Mouse (Mus musculus) midbrain, embryonic 13.5 days (tissue): ENCODE measurements at regions not wholly inside any gene's neighbourhood (a gene's known extent, or its start where the extent isn't known, plus 50 kb on each side); places are given as distances from the start of the nearest gene placed in this dataset.

Experiments
- ATAC-seq: fragments of 200-750 bp; cut with Nextera tagmentation; 2 replicates; pipeline ENCODE4 v1.8.0; 2017; ENCODE audit warnings: mild to moderate bottlenecking, moderate TSS enrichment, moderate library complexity
- H3K27ac ChIP-seq: fragments of 300-500 bp; sonication (generic); 2 replicates; pipeline ENCODE4 v1.5.1; 2015; ENCODE audit warnings: inconsistent platforms, mild to moderate bottlenecking, moderate library complexity
- H3K27me3 ChIP-seq: fragments of 300-500 bp; sonication (generic); 2 replicates; pipeline ENCODE4 v1.6.1; 2015; ENCODE audit warnings: mild to moderate bottlenecking, inconsistent platforms
- H3K36me3 ChIP-seq: fragments of 300-500 bp; sonication (generic); 2 replicates; pipeline ENCODE4 v1.6.1; 2015; ENCODE audit warnings: mild to moderate bottlenecking, inconsistent platforms
- H3K4me1 ChIP-seq: fragments of 300-500 bp; sonication (generic); replicated peaks from 2 replicates; pipeline ENCODE4 v1.6.1; 2015; ENCODE audit warnings: inconsistent platforms
- H3K4me2 ChIP-seq: fragments of 300-500 bp; sonication (generic); replicated peaks from 2 replicates; pipeline ENCODE4 v1.6.1; 2015; ENCODE audit warnings: moderate library complexity, mild to moderate bottlenecking, inconsistent platforms
- H3K4me3 ChIP-seq: fragments of 300-500 bp; sonication (generic); replicated peaks from 2 replicates; pipeline ENCODE4 v1.5.1; 2015; ENCODE audit warnings: mild to moderate bottlenecking, inconsistent platforms
- H3K9ac ChIP-seq: fragments of 300-500 bp; sonication (generic); replicated peaks from 2 replicates; pipeline ENCODE4 v1.6.1; 2015; ENCODE audit warnings: mild to moderate bottlenecking, inconsistent platforms
- H3K9me3 ChIP-seq: fragments of 300-500 bp; sonication (generic); 2 replicates; pipeline ENCODE4 v1.6.1; 2016; ENCODE audit warnings: mild to moderate bottlenecking, inconsistent platforms
- WGBS: fragments of 180-500 bp; shearing (Covaris S2); methylation state at CpG from one replicate; pipeline ENCODE4 v1.1.7; 2015; 5-methylcytosine and 5-hydroxymethylcytosine counted together

DNA sequence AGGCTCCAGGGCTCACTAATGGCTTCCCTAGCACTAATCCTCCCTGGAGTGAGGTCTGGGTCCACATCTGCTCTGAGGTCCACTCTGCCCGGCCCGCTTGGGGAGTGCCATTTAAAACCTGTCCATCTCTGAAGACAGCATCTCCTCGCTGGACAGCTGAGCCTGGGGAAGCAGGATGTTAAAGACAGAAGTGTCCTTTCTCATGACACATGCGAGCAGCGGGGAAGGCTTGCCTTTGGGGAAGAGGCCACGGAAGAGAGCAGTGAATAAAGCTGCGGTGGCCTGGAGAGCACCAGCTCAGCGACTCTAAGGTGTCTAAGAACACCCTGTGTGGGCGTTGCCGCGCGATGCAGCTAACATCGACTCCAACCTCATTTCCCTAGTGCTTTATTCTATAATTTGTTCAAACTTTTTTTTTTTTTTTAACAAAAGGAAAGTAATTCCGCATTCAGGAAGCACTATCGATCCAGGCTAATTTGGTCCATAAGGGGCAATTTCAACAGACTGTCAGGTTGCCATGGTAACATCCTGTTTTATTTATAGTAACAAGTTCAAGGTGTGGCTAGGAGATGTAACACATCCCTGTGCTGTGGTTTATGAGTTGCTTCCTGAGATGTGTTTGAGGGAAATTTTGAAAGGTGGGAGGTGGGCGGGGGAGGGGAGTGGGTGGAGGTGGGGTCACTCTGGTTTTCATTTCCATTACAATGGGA lies 120.0 kb downstream of the Cartpt start:
- 18% methylated on average over 16 of the region's 16 CpGs for WGBS
- H3K9me3 ChIP-seq = no peaks in the 10 kb centered on the region

DNA sequence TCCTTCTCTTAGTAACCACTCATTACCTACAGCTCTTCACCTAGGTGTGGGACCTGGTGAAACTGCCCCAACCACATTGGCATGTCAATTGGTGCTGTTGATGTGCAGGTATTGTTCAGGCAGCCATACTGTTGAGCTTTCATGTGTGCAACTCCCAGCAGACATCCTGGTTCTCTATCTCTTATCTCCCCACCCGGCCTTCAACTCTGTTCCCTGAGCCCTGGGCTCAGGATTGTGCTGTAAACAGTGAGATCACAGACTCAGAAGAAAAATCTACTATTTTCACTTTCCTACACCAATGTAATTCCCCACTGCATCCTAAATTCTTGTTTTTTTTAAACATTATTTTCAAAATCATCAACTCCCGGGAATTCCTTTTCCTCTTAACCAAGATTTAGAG lies 122.1 kb downstream of the Cartpt start:
- Histone ChIP-seq H3K36me3 (no peaks in the 10 kb centered on the region), H3K9me3 (no peaks in the 10 kb centered on the region), H3K4me1 (peaks cover 24% of the 10 kb centered on the region), H3K27ac (no peak overlapping the region), H3K9ac (no peak overlapping the region), H3K4me3 (no peak overlapping the region), H3K4me2 (no peak overlapping the region), H3K27me3 (no peaks in the 10 kb centered on the region)
- no peak for ATAC-seq
- WGBS = 84% methylated on average over 2 of the region's 2 CpGs

More for the DNA sequence above, 120.0 kb downstream of the Cartpt start:
- H3K27me3 ChIP-seq = no peaks in the 10 kb centered on the region
- H3K4me2 ChIP-seq = peak overlapping the region; percentile 38
- peak; percentile 74 for ATAC-seq
- H3K4me3 ChIP-seq = peak overlapping the region; percentile 4; the same call in 1 of the 2 replicates
- H3K36me3 ChIP-seq = no peaks in the 10 kb centered on the region
- H3K4me1 ChIP-seq = peaks cover 27% of the 10 kb centered on the region
- peak overlapping the region; percentile 21; the same call in 1 of the 2 replicates for H3K9ac ChIP-seq
- peak overlapping the region; percentile 61; the same call in 1 of the 2 replicates for H3K27ac ChIP-seq

- Histone ChIP-seq H3K4me1 (peaks cover 20% of the 10 kb centered on the region), H3K4me3 (no peak overlapping the region), H3K9me3 (no peaks in the 10 kb centered on the region), H3K4me2 (no peak overlapping the region), H3K9ac (no peak overlapping the region), H3K36me3 (no peaks in the 10 kb centered on the region), H3K27ac (no peak overlapping the region), H3K27me3 (no peaks in the 10 kb centered on the region)
- no peak for ATAC-seq
- 90% methylated on average over 9 of the region's 9 CpGs for WGBS
Measured at GRCm38 (mm10) chr13:99777736-99778135, 123.2 kb downstream of the Cartpt start.

- Histone ChIP-seq H3K4me2 (no peak overlapping the region), H3K9ac (no peak overlapping the region), H3K27me3 (no peaks in the 10 kb centered on the region), H3K4me1 (peaks cover 21% of the 10 kb centered on the region), H3K4me3 (no peak overlapping the region), H3K36me3 (no peaks in the 10 kb centered on the region), H3K9me3 (no peaks in the 10 kb centered on the region), H3K27ac (no peak overlapping the region)
- ATAC-seq = no peak
- 56% methylated on average over 5 of the region's 5 CpGs for WGBS
Measured at GRCm38 (mm10) chr13:99765965-99766364, 134.9 kb downstream of the Cartpt start.

GRCm38 (mm10) chr13:99764764-99765163 lies 136.1 kb downstream of the Cartpt start:
- no peak overlapping the region for H3K9ac ChIP-seq
- H3K27ac ChIP-seq = no peak overlapping the region
- H3K4me1 ChIP-seq = peaks cover 21% of the 10 kb centered on the region
- H3K27me3 ChIP-seq = no peaks in the 10 kb centered on the region
- H3K9me3 ChIP-seq = no peaks in the 10 kb centered on the region
- 87% methylated on average over 3 of the region's 3 CpGs for WGBS
- ATAC-seq = no peak
- no peak overlapping the region for H3K4me3 ChIP-seq
- no peaks in the 10 kb centered on the region for H3K36me3 ChIP-seq
- H3K4me2 ChIP-seq = no peak overlapping the region

DNA sequence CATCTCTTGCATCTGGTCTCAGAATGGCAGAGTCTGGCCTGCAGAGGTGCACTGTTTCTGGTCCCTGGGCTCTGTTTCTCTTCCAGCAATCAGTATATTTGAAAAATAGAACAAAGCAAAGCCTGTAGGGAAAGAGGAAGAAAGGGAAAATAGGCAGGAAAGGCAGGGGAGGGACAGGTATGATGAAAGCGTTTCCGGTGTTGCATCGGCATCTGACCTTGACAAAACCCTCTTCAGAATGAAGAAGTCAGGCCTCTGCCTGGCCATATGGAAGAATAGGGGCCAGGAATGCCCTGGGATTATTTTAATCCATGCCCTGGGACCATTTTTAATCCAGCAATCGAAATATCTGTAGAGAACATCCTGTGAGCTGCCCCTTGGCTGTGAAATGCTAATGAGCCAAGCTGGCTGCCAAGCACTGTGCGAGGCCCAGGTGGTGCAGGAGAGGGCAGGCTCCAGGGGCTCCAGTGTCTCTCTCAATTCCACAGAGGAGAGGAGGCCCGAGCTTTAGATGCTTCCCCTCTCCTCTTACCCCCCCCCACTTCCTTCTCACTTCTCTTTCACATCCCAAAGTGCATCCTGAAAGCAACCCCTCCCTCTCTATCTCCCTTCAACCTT lies 136.7 kb downstream of the Cartpt start:
- no peak overlapping the region for H3K9ac ChIP-seq
- peak; percentile 89 for ATAC-seq
- H3K27me3 ChIP-seq = no peaks in the 10 kb centered on the region
- 41% methylated on average over 6 of the region's 6 CpGs for WGBS
- H3K4me2 ChIP-seq = no peak overlapping the region
- H3K4me1 ChIP-seq = peaks cover 24% of the 10 kb centered on the region
- no peaks in the 10 kb centered on the region for H3K36me3 ChIP-seq
- peak overlapping the region; percentile 70 for H3K27ac ChIP-seq
- no peak overlapping the region for H3K4me3 ChIP-seq
- no peaks in the 10 kb centered on the region for H3K9me3 ChIP-seq

DNA sequence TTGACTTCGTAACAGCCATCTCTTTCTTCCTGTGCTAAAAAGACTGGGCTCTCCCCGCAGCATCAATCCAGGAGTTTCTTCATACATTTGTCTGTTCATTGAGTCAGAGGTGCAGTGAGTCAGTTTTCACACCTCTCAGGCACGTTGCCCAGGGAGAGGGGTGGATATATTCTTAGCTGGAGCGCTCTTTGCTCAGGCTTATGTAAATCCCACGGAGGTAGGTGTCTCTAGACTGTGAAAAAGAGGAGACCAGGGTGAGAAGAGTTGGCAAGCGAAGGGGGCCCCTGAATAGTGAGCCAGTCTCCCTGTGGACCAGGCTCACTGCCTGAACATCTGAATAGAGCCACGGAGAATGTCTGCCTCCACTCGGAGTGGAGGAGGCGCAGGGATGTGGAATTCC lies 139.0 kb downstream of the Cartpt start:
- Histone ChIP-seq H3K9me3 (no peaks in the 10 kb centered on the region), H3K9ac (no peak overlapping the region), H3K27me3 (no peaks in the 10 kb centered on the region), H3K4me3 (no peak overlapping the region), H3K4me2 (no peak overlapping the region), H3K4me1 (peaks cover 28% of the 10 kb centered on the region), H3K36me3 (no peaks in the 10 kb centered on the region), H3K27ac (peak overlapping the region; percentile 31; the same call in 1 of the 2 replicates)
- 58% methylated on average over 9 of the region's 9 CpGs for WGBS
- ATAC-seq = no peak

DNA sequence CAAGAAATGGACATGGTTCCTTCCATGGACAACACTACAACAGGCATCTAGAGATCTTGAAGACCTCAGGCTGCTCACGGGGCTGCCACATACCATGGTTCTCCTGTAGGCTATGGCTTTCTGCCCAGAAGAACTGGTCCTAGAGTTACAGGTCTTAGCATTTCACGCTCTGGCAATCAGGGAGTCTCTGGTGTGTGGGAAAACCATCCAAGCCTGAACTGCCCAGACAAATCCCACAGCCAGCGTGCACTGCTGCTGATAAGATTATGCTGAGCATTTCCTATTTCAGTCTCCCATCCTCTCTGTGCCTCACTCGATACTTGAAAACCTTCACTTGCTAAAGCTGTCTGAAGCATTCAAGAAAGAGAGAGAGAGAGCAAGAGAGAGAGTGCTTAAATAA lies 139.5 kb downstream of the Cartpt start:
- H3K4me1 ChIP-seq = peaks cover 28% of the 10 kb centered on the region
- no peak overlapping the region for H3K9ac ChIP-seq
- ATAC-seq = no peak
- no peaks in the 10 kb centered on the region for H3K9me3 ChIP-seq
- H3K4me2 ChIP-seq = no peak overlapping the region
- H3K36me3 ChIP-seq = no peaks in the 10 kb centered on the region
- H3K4me3 ChIP-seq = no peak overlapping the region
- H3K27ac ChIP-seq = no peak overlapping the region
- 31% methylated on average over 4 of the region's 4 CpGs for whole genome bisulfite sequencing
- no peaks in the 10 kb centered on the region for H3K27me3 ChIP-seq

DNA sequence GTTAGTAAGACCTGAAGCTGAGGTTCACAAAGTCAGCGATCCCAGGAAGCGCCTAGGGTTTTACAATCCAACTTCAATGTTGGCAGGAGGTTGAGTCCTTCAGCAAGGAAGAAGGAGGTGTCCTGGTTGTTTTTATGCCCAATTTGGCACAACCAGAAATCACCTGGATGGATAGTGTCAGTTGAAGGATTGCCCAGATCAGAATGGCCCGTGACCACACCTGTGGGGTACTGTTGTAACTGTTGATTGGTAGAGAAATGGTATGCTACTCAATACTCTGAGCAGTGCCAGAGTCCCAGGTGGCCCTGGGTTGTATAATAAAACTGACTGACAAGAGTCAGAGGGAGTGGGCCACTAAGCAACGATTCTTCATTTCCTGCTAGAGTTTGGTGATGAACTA lies 140.2 kb downstream of the Cartpt start:
- H3K36me3 ChIP-seq = no peaks in the 10 kb centered on the region
- H3K4me1 ChIP-seq = peaks cover 28% of the 10 kb centered on the region
- H3K4me3 ChIP-seq = no peak overlapping the region
- ATAC-seq = no peak
- H3K9ac ChIP-seq = no peak overlapping the region
- 81% methylated on average over 4 of the region's 4 CpGs for WGBS
- H3K27ac ChIP-seq = no peak overlapping the region
- H3K4me2 ChIP-seq = no peak overlapping the region
- no peaks in the 10 kb centered on the region for H3K27me3 ChIP-seq
- no peaks in the 10 kb centered on the region for H3K9me3 ChIP-seq

- Histone ChIP-seq H3K9ac (no peak overlapping the region), H3K27ac (no peak overlapping the region), H3K4me1 (peaks cover 26% of the 10 kb centered on the region), H3K4me3 (no peak overlapping the region), H3K4me2 (no peak overlapping the region), H3K9me3 (no peaks in the 10 kb centered on the region), H3K27me3 (no peaks in the 10 kb centered on the region), H3K36me3 (no peaks in the 10 kb centered on the region)
- ATAC-seq = peak; percentile 86
- WGBS = 61% methylated on average over 10 of the region's 10 CpGs
Measured at GRCm38 (mm10) chr13:99759256-99760044, 141.4 kb downstream of the Cartpt start.

DNA sequence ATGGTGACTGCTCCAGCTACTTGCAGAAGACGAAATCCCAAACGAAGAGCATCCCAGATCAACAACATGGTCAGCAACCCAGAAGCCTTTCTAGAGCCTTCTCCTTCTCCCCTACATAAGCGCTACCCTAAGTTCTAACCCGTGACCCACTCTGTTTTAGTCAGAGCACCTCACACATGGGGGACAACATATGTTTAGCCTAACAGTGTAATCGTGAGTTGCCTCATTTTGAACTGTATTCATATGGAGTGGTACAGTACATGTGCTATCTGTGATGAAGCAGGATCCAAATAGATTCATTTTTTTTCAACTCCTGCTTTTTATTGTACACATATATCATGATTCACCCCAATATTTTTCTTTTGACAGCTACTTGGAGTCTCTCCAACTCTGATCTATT lies 146.2 kb downstream of the Cartpt start:
- ATAC-seq = no peak
- H3K9ac ChIP-seq = no peak overlapping the region

GRCm38 (mm10) chr13:99754251-99754652 lies 146.6 kb downstream of the Cartpt start:
- Histone ChIP-seq H3K27me3 (no peaks in the 10 kb centered on the region), H3K36me3 (no peaks in the 10 kb centered on the region), H3K4me1 (peaks cover 9% of the 10 kb centered on the region), H3K4me3 (no peak overlapping the region), H3K9ac (no peak overlapping the region), H3K9me3 (no peaks in the 10 kb centered on the region), H3K4me2 (no peak overlapping the region), H3K27ac (no peak overlapping the region)
- 0 out of 2 replicates have a peak, but pooled peaks have one; percentile 43 for ATAC-seq
- WGBS = 68% methylated on average over 5 of the region's 5 CpGs

More for the DNA sequence above, 146.2 kb downstream of the Cartpt start:
- WGBS = 92% methylated on average over 5 of the region's 5 CpGs
- H3K27ac ChIP-seq = no peak overlapping the region
- no peaks in the 10 kb centered on the region for H3K36me3 ChIP-seq
- no peak overlapping the region for H3K4me2 ChIP-seq
- H3K9me3 ChIP-seq = no peaks in the 10 kb centered on the region
- H3K27me3 ChIP-seq = no peaks in the 10 kb centered on the region
- no peak overlapping the region for H3K4me3 ChIP-seq
- H3K4me1 ChIP-seq = peaks cover 11% of the 10 kb centered on the region
